Mouse (Mus musculus) neural tube, embryonic 10.5 days (tissue): ENCODE results near the gene Mttp.
A peak's percentile ranks its signal among the peaks of the same experiment; 100 is the strongest.
"Not testable (repeated sequence)": the region's sequence is repeated elsewhere in the genome, so short reads cannot be mapped to it uniquely, and the experiment has no call there.

ENCODE experiments used
- DNase-seq: peaks from one replicate; pipeline ENCODE4 v3.0.0-alpha.2; 2017; ENCODE audit warnings: low spot score; ENCODE audit errors: extremely low spot score

Mttp gene

DNA sequence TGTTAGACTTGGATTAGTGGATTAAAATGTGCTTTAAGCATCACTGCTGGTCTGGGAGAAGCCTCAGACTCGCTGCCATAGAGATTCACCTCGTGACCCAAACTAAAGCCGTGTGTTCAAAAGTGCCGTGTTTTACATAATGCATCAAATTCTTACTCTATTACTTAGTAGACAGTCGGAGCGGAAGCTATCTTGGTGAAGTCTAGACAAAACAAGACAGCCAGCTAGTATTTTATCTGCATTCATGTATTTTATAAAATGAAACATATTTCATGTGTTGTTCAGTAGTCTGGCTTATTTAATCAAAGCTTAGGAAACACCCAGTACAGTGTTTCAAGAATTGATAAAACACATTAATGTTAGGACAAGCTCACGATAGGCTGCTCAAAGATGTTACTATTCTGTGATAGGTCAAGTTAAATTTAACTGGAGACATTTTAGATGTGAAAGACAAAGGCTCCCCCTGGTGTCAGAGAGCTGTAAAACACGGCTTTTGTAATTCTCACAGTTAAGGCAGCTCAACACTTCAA lies at the start of gene Mttp:
Mttp (minus strand) TSS at position 327 of the 530 bp plus-strand sequence.
- peak; percentile 66 for DNase-seq

- no peak for DNase-seq
Observed at GRCm38 (mm10) chr3:138193683-138194302, 49.0 kb upstream of the Mttp start, which contains the start of gene 4930579F01Rik. Gene 4930579F01Rik (minus strand): TSS chr3:138193825.

DNA sequence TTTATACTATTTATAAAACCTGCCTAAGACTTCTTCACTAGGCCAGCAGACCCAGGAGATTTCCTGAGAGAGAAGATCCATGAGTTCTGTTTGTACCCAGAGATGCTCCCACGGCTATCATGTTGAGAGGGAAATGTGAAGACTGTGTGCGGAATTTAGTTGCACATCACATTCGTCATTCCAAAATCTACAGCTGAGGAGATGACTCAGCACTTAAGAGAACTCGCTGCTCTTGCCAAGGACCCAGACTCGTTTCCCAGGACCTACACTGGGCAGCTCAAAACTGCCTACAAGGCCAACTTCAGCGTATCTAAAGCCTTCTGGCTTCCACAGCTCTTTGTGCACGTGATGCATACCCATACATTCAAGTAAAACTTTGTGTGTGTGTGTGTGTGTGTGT lies 47.5 kb upstream of the Mttp start:
- no peak for DNase-seq

DNA sequence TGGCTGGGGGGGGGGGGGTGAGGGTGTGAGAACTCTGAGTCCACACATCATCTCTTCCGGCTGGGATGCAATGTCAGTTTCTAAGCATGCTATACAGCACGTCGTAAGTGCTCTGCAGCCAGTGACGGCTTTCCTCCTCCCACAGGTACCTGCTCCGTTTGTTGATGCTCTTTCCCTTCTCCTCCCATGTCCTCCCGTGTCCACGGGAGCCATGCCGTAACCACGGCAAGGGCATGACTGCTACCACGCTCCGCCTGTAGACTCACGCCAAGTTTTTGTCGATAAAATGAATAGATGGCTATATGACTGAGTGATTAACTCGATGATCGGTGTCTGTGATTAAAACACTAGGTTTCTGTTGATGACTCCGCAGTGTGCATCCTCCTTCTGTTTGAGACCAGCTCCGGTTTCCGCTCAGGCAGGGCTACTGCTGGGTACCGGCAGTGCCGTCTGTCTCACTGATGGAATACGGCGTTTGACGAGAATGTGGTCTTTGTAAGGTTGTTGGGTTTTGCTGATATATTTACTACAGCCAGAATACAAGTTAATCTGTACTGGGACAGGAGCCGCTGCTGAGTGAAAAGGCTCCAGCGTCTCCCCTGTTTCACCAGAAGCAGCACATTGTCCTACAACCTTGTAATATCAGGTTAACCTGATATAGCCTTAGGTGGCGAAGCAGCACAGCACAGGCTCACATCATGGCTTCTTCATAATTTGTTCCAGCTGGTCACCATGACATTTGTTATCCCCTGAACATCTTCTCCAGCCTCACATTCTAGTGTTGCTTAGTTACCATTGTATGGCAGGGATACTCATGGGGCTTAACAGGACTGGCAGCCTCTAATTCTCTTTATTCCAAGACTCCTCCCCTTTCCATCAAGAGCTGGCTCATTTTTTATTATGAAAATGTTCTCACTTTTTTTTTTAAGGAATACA lies 41.5 kb upstream of the Mttp start:
- DNase-seq: no peak

GRCm38 (mm10) chr3:138185290-138185689 lies 40.5 kb upstream of the Mttp start:
- no peak for DNase-seq

DNA sequence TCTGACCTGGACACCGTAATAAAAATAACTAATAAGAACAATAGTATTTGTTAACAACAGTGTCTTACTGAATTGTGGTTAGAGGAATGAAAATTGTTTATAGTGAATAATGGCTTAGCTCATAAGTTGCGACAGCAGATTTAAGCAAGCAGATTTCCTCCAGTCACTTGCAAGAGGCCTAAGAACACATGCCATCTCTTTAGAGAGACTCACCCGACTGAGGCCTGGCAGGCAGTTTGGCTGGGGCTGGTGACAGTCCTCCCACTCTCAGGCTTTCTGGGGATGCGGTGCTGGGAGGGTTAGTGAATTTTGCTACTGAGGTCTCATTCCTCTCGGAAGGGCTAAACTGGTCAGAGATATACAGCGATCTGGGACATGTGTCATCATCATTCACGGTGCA lies 38.6 kb upstream of the Mttp start:
- DNase-seq: no peak

DNA sequence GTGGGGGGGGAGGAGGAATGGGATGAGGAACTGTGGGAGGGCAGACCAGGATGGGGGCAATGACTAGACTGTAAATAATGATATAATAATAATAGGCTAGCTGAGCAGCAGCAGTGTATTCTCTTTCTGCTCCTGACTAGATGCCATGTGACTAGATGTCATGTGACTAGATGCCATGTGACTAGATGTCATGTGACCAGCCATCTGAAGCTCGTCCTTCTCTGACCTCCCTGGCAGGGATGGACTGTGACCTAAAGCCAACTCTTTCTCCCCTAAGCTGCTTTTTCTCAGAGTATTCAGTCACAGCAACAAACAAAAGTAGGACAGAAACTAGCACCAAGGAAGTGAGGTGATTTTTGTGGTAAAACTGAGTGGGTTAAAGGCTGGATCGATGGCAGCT lies 37.3 kb upstream of the Mttp start:
- DNase-seq: no peak

DNA sequence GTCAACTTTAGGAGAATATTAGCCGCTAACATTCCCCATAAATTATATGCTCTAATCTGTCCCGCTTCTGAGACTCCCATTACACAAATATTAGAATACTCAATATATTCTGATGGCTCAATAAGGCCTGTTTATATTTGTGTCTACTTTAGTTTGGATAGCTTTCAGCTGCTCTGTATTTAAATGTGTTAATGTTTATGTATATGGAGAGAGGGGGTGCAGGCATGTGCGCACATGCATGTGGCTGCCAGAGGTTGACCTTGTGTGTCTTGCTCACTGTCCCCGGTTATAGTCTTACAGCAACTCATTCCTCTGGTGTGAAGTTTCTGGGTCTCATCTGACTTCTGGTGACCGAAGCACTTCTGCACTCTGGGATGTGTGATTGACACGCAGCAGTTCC lies 30.8 kb upstream of the Mttp start:
- DNase-seq: no peak

DNA sequence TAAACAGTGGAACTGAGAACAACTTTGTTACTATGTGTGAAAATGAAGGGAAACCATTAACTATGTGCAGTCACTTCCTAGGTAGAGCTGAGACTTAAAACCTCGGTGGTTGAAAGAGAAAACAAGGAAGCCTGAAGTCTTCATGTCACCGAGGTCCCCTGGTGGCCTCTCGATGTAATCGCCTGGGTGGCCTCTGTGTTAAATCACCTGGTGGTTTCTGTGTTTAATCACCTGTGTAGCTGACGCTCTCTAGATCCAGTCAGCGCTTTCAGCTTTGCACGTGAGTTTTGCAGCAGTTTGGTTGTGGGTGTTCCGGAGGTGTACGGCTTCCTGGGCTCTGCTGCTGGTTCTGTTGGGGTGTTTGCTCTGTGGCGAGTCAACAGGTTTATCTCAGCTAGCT lies 28.5 kb upstream of the Mttp start:
- no peak for DNase-seq

GRCm38 (mm10) chr3:138162553-138163183 lies 17.9 kb upstream of the Mttp start:
- DNase-seq: no peak

DNA sequence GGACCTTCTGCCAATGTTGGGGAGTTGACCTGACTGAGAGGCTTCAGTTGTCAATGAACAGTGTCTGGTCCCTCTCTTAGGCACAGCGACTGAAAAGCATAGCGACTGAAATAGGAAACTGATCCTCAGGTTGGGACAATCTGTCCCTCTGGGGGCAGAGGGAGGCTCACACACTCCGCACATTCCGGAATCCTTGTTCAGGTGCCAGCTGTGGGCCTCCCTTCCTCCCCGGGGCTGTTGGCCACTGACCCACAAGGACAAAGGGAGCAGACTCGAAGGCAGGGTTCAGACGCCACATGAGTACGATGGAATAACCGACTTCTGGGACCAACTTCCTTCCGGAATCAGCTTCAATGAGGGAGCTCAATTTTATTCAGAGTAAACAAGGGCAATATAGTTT lies 16.9 kb upstream of the Mttp start:
- no peak for DNase-seq

DNA sequence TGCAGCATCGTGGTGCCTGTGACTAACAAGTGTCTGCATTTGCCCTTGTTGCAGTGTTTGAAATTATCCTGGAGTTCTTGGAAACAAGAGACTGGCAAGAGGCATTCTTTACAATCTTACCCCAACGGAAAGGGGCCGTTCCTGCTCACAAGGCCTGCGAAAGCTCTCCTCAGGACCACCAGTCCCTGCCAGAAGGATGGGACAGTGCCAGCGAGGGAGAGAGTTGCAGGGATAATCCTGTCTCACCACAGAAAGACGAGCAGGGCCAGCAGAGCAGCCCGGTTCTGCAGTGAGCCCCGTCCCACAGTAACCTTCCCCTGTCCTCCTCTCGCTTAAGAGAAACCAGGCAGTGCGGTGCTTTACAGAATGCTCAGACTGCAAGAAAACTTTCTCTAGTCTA lies 11.9 kb upstream of the Mttp start:
- no peak for DNase-seq

DNA sequence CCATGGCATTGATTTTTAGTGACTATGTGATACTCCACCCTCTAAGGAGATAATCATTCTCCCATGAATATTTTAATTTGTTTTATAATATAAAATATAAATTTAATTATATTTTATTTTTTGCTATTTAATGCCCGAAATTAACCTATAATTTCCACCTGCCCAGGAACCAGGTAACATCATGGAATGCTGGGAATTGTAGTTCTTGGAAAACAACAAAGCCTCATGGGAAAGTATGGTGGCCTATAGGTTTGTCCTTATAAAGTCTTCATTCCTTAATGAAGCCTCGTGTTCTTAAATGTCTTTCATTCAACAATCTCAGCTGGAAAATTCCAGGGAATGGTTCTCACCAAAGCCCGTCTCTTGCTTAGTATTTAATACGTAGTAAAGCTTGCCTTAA lies 10.3 kb upstream of the Mttp start:
- DNase-seq: no peak

DNA sequence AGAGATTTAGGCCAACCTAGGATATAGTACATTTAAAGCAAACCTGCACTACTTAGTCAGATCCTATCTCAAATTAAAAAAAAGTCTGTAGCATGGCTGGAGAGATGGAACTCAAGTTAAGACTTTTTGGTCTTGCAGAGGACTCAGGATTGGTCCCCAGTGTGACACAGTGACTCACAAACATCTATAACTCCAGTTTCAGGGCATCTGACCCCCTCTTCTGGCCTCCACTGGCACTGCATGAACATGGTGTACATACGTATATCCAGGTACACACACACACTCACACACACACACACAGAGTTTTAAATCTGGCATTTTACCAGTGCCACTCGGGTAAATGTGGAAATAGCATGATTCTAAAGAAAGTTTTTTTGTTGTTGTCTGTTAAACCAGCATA lies 4.0 kb upstream of the Mttp start:
- DNase-seq: no peak

DNA sequence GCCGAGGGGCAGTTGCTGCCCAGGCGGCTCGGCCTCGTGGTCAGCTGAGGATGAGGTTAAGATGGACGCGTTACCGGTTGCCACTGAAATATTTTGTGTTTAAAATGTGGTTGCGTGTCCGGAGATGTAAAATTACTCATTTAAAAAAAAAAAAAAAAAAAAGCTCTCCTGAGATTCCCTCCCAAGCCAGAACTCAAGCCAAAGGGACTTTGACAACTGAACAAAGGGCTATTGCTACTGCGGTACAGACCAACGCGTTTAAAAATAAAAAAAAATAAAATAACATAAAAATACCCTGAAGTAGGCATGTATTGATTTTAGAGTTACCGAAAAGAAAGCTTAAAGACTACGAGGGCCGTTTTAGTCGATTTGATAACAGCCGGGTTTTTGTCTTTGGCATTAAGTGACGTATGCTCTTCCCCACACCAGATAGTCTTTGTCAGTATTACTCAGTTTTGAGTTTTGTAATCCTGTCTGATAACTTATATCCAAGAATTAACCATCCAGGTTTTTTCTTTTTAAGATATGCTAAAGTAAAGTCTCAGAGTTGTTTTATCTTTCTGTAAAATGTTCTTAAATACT lies 617 bp downstream of the Mttp start:
- no peak for DNase-seq

- DNase-seq: peak; percentile 98
Observed at GRCm38 (mm10) chr3:138143315-138144059, 1.3 kb downstream of the Mttp start, which contains the start of gene Trmt10a. Gene Trmt10a (plus strand): TSS chr3:138143448.

- DNase-seq: no peak
Observed at GRCm38 (mm10) chr3:138142733-138143314, 1.9 kb downstream of the Mttp start.

- no peak for DNase-seq
Observed at GRCm38 (mm10) chr3:138142052-138142732, 2.6 kb downstream of the Mttp start.

DNA sequence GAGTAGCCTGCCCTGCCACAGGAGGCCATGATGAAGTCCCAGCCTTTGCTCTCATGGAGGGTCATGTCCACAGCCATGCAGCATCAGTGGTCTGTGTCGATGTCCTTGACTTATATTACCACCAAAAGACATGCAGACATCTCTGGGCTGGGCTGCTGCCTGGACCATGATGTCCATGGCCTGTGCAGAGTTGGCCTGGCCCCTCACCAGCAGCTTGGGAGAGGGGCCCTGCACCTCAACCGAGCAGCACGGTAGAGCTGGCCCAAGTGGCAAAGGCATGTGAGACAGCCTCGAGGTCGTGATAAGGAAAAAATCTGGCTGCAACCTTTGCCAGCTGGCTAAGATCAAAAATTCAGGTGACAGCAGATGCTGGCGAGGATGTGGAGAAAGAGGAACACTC lies 5.1 kb downstream of the Mttp start:
- DNase-seq: no peak

DNA sequence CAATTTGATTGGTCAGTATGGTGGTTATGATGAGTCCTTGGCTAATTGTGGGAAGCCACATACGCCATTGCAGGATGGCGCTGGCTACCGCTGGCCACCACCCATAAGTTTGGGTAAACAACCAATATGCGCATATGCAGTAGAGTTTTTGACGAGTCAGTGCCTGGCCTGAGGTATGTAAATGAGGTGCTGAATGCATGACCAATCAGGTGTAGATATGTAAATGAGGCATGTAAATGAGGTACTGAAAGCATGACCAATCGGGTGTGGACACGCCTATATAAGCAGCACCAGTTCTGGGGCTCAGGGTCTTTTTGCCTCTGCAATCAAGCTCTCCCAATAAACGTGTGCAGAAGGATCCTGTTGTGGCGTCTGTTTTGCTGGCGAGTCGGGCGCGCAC lies 6.6 kb downstream of the Mttp start:
- not testable (repeated sequence) for DNase-seq
